In the genomic region with DNA sequence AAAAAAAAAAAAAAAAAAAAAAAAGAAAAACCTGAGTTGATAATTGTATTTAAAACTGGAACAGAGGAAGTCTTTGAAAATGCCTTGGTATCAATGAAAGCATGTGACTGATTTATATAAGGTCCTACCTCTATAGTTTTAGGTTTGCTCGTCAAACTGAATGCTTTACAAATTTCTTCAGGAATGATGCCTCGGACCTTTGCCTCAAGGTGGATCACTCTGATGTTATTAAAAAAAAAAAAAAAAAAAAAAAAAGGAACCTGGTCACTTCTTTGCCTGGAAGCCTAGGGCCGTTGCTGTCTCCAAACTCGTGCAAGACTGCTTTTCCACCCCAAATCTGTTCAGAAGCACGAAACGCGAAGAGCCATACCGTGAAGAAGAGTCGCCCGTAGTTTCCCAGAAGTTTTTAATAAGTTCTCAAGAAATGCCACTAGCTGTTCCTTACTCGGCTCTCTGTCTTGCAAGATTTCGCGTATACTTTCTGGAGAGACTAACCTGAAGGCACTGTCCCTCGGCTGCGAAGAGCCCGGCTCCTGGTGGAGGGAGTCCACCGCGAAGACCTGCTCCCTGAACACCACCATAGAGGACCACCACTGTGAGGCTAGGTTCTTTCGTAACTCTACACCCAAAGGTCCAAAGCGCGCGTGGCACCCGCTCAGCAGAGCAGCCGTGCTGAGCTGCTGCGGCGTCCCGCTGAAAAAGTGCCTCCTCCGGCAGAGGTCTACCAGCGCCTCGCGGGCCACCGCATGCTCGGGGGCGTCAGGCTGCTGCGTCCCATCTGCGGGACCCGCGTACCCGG, we compare ENCODE assay signal across 8 mouse cellular contexts. TPM values are rescaled to one million over a fixed set of nuclear protein-coding genes. Genes with fewer than 3 reads are reported as not detected.
DNase-seq lines count a peak whose midpoint lies in the region; ATAC-seq and TF ChIP-seq lines count a peak whose summit lies in the region.

No protein-coding gene starts in this region.

- peak overlapping the region; percentile 73 for H3K4me2 ChIP-seq in limb, embryonic 13.5 days (replicated peaks)
- H3K4me2 ChIP-seq in stomach, embryonic 14.5 days (replicated peaks; ENCODE audit: low read depth, low read length): peak overlapping the region; percentile 64

- peak overlapping the region; percentile 74 for H3K27ac ChIP-seq in thymus, adult 2 months (ENCODE audit: control insufficient read depth, insufficient read depth, low read length)
- peak overlapping the region; percentile 98 for H3K27ac ChIP-seq in limb, embryonic 13.5 days
- H3K27ac ChIP-seq in stomach, embryonic 14.5 days (ENCODE audit: low read length): peak overlapping the region; percentile 97

- peak; percentile 66 for ATAC-seq in frontal cortex, adult (ENCODE audit: low TSS enrichment)
- peak; percentile 83 for ATAC-seq in limb, embryonic 13.5 days (ENCODE audit: low FRiP score, low read depth)
- ATAC-seq in stomach, embryonic 14.5 days (ENCODE audit: insufficient number of reproducible peaks, insufficient read depth, low FRiP score, low read depth): peak; percentile 77

- H3K9me3 ChIP-seq in limb, embryonic 13.5 days: no peaks in the 10 kb centered on the region
- H3K9me3 ChIP-seq in stomach, embryonic 14.5 days (ENCODE audit: control insufficient read depth, low read depth, low read length): no peaks in the 10 kb centered on the region

- H3K27me3 ChIP-seq in thymus, adult 2 months (ENCODE audit: control insufficient read depth, insufficient read depth, low read length): no peaks in the 10 kb centered on the region
- no peaks in the 10 kb centered on the region for H3K27me3 ChIP-seq in limb, embryonic 13.5 days
- H3K27me3 ChIP-seq in stomach, embryonic 14.5 days (ENCODE audit: control insufficient read depth, insufficient read depth, low read length): no peaks in the 10 kb centered on the region

- no peaks in the 10 kb centered on the region for H3K4me1 ChIP-seq in thymus, adult 2 months (replicated peaks; ENCODE audit: control insufficient read depth, insufficient read depth, low read length)
- H3K4me1 ChIP-seq in limb, embryonic 13.5 days: peaks cover 21% of the 10 kb centered on the region
- no peaks in the 10 kb centered on the region for H3K4me1 ChIP-seq in stomach, embryonic 14.5 days (ENCODE audit: control insufficient read depth, insufficient read depth, low read length)

- WGBS in thymus, adult 2 months: under 1% methylated on average over 39 of the region's 39 CpGs
- 2% methylated on average over 39 of the region's 39 CpGs for WGBS in limb, embryonic 13.5 days
- WGBS in stomach, embryonic 14.5 days: under 1% methylated on average over 39 of the region's 39 CpGs

- no peak for DNase-seq in frontal cortex, postnatal 36 days (ENCODE audit: low spot score in 2 of 2)
- DNase-seq in thymus, adult 2 months: no peak
- no peak for DNase-seq in thymus, postnatal 10 days (ENCODE audit: low spot score in 2 of 2)
- DNase-seq in retina, postnatal 1 day: no peak
- no peak for DNase-seq in layer of hippocampus, postnatal 25 days (ENCODE audit: extremely low spot score in 1 of 2, low spot score in 1 of 2)

- H3K36me3 ChIP-seq in thymus, adult 2 months (ENCODE audit: control insufficient read depth, insufficient read depth, low read length): peaks cover 61% of the 10 kb centered on the region
- H3K36me3 ChIP-seq in limb, embryonic 13.5 days: peaks cover 66% of the 10 kb centered on the region
- H3K36me3 ChIP-seq in stomach, embryonic 14.5 days (ENCODE audit: control insufficient read depth, insufficient read depth, low read length): peaks cover 55% of the 10 kb centered on the region

- TF ChIP-seq POLR2A in thymus, adult 2 months (IDR thresholded peaks at IDR 0.05; ENCODE audit: control insufficient read depth, extremely low read depth, insufficient read depth, low read length, poor library complexity): no peak

- H3K4me3 ChIP-seq in thymus, adult 2 months (ENCODE audit: control insufficient read depth, insufficient read depth, low read length): peak overlapping the region; percentile 73
- H3K4me3 ChIP-seq in limb, embryonic 13.5 days: peak overlapping the region; percentile 86
- peak overlapping the region; percentile 72 for H3K4me3 ChIP-seq in stomach, embryonic 14.5 days (ENCODE audit: low read depth, low read length)

- H3K9ac ChIP-seq in limb, embryonic 13.5 days: peak overlapping the region; percentile 90
- peak overlapping the region; percentile 88 for H3K9ac ChIP-seq in stomach, embryonic 14.5 days (replicated peaks; ENCODE audit: low read depth, low read length)

- no peak for TF ChIP-seq CTCF in thymus, adult 2 months (IDR thresholded peaks at IDR 0.05; ENCODE audit: borderline replicate concordance, control insufficient read depth, extremely low read depth, insufficient read depth, low read length, poor library complexity)

RNA-seq across cellular contexts. Expression of a gene that starts 0.5 kb away (rescaled TPM):
- 11.1 and 11.8 TPM in 2 replicates for polyA plus RNA-seq in thymus, adult 2 months (2012; rRNA removed)
- polyA plus RNA-seq in limb, embryonic 13.5 days (2015; fragmentation: Nextera tagmentation; extraction: Ambion mirVana): 13.2 and 15.0 TPM in 2 replicates
- polyA plus RNA-seq in stomach, embryonic 14.5 days (2014; fragmentation: Nextera tagmentation; extraction: Ambion mirVana): 10.1 and 11.8 TPM in 2 replicates
- 1 to 10 TPM; 4.0 to 4.1 TPM for total RNA-seq in layer of hippocampus, postnatal 25 days (2021)

RNA-seq across cellular contexts. Expression of a gene that starts 10.2 kb away (rescaled TPM):
- 722 and 855 TPM in 2 replicates for polyA plus RNA-seq in thymus, adult 2 months (2012; rRNA removed)
- 359 and 363 TPM in 2 replicates for polyA plus RNA-seq in limb, embryonic 13.5 days (2015; fragmentation: Nextera tagmentation; extraction: Ambion mirVana)
- 396 and 414 TPM in 2 replicates for polyA plus RNA-seq in stomach, embryonic 14.5 days (2014; fragmentation: Nextera tagmentation; extraction: Ambion mirVana)
- 100 to 1,000 TPM; 711 to 757 TPM for total RNA-seq in layer of hippocampus, postnatal 25 days (2021)

RNA-seq across cellular contexts. Expression of a gene that starts 10.3 kb away (rescaled TPM):
- 9.0 and 10.4 TPM in 2 replicates for polyA plus RNA-seq in thymus, adult 2 months (2012; rRNA removed)
- polyA plus RNA-seq in limb, embryonic 13.5 days (2015; fragmentation: Nextera tagmentation; extraction: Ambion mirVana): 23.5 and 28.9 TPM in 2 replicates
- 22.0 and 22.7 TPM in 2 replicates for polyA plus RNA-seq in stomach, embryonic 14.5 days (2014; fragmentation: Nextera tagmentation; extraction: Ambion mirVana)
- total RNA-seq in layer of hippocampus, postnatal 25 days (2021): 10 to 100 TPM; 11.3 to 15.8 TPM

RNA-seq across cellular contexts. Expression of a gene that starts 27.8 kb away (rescaled TPM):
- polyA plus RNA-seq in thymus, adult 2 months (2012; rRNA removed): 2.8 and 3.6 TPM in 2 replicates
- 1.4 and 2.2 TPM in 2 replicates for polyA plus RNA-seq in limb, embryonic 13.5 days (2015; fragmentation: Nextera tagmentation; extraction: Ambion mirVana)
- 1.9 and 2.8 TPM in 2 replicates for polyA plus RNA-seq in stomach, embryonic 14.5 days (2014; fragmentation: Nextera tagmentation; extraction: Ambion mirVana)
- not detected for total RNA-seq in layer of hippocampus, postnatal 25 days (2021)

RNA-seq across cellular contexts. Expression of a gene that starts 28.4 kb away (rescaled TPM):
- 56.6 and 57.9 TPM in 2 replicates for polyA plus RNA-seq in thymus, adult 2 months (2012; rRNA removed)
- polyA plus RNA-seq in limb, embryonic 13.5 days (2015; fragmentation: Nextera tagmentation; extraction: Ambion mirVana): 33.5 and 36.8 TPM in 2 replicates
- polyA plus RNA-seq in stomach, embryonic 14.5 days (2014; fragmentation: Nextera tagmentation; extraction: Ambion mirVana): 41.9 and 45.2 TPM in 2 replicates
- 10 to 100 TPM; 13.6 to 16.6 TPM for total RNA-seq in layer of hippocampus, postnatal 25 days (2021)
